Mouse (Mus musculus): ENCODE measurements around the gene Hmgcs2.

- TF ChIP-seq CTCF (IDR thresholded peaks at IDR 0.05; ENCODE audit: control insufficient read depth, insufficient read depth, low read length) = no peak
- no peak for TF ChIP-seq POLR2A (IDR thresholded peaks at IDR 0.05; ENCODE audit: borderline replicate concordance, control insufficient read depth, low read depth, low read length)
These were observed 42.0 kb downstream of the Hmgcs2 start for GRCm38 (mm10) chr3:98322209-98322608.

Measured in bone marrow, adult 2 months (tissue).